Mouse (Mus musculus) cerebellum, adult 9-10 months (tissue): ENCODE measurements around the gene 4930507D05Rik.
"Not testable (repeated sequence)": the region's sequence is repeated elsewhere in the genome, so short reads cannot be mapped to it uniquely, and the experiment has no call there.

Source experiments
- DNase-seq: peaks from one replicate; pipeline ENCODE4 v3.0.0; 2022

4930507D05Rik gene

GRCm38 (mm10) chr10:62449364-62450279 is at the start of gene 4930507D05Rik, which contains the start of gene Supv3l1:
4930507D05Rik (plus strand) TSS chr10:62449489.
Supv3l1 (minus strand) TSS chr10:62449738.
- peak; percentile 94 for DNase-seq

- peak; percentile 35 for DNase-seq
Measured at GRCm38 (mm10) chr10:62401641-62402111, 47.6 kb upstream of the 4930507D05Rik start.

GRCm38 (mm10) chr10:62404901-62405300 is 44.4 kb upstream of the 4930507D05Rik start:
- DNase-seq = no peak

- DNase-seq = peak; percentile 81
Measured at GRCm38 (mm10) chr10:62410943-62411342, 38.3 kb upstream of the 4930507D05Rik start.

GRCm38 (mm10) chr10:62411431-62412410 is 37.6 kb upstream of the 4930507D05Rik start:
- DNase-seq = peak; percentile 22

DNA sequence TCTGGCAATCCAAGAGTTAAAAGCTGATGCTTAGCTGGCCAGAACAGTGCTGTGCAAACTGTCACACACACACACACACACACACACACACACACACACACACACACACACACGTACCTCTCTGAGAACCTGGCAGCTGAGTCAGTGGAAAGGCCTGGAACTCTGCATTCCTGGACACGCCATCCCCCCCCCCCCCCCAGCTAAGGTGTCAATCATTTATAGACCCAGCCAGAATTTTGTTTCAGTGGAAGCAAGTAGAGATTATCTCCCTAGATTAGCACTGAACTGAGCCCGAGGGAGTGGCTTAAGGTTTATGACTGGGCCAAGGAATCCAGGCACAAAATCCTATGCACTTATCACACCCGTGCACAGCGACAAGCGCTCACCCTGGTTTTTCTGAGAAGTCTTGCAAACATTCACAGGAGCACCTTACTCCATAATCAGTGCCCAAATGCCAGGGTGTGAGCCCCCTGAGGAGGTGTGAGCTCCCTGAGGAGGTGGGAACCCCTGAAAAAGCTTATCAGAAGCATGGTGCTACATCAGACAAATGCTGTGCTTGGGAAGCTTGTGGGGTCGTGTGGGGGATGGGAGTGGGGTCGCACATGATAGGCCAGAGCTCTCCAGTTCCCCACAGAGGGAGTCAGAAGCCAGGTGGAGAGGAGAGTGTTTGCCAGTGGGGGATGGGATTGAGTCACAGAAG is 36.2 kb upstream of the 4930507D05Rik start:
- DNase-seq = no peak

GRCm38 (mm10) chr10:62413606-62413982 is 35.7 kb upstream of the 4930507D05Rik start:
- DNase-seq = no peak

DNA sequence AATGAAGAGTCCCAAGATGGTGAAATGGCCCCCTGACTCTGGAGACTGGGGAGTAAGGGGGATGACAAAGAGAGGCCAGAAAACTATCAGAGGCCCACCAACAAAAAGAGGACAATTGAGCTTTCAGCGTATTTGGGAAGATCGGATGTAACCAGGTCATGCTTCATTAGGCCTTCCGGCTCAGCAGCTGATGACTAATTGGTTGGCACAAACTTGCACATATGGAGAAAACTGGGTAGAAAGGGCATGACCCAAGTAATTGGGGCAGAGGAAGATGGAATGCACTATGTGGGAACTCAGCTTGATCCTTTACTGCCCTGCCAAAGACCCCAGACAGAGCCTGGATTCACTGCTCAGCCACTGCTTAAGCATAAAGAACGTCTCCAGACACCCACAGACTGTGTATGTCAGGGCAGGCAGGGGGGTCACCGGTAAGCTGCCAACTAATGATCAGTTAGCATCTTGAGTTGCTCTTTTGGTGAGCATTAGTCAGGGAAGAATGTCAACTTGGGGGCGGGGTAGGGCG is 30.4 kb upstream of the 4930507D05Rik start:
- DNase-seq = no peak

DNA sequence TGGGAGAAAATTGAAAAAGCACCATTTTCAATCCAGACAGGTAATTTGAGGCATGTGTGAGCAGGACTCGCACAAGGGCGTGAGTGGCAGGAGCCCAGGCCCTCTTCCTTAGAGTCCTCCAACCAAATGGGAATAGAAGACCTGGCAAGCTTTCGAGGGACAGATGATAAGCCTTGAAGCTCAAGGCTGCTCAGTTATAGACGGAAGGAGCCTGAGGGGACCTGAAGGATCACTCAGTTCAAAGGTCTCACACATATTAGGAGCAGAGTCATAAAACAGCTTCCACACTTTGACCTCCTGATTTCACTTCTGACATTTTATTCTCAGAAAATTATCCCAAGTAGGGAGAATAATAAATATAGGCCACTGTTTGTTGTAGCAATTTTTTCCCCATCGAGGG is 29.9 kb upstream of the 4930507D05Rik start:
- DNase-seq = no peak

DNA sequence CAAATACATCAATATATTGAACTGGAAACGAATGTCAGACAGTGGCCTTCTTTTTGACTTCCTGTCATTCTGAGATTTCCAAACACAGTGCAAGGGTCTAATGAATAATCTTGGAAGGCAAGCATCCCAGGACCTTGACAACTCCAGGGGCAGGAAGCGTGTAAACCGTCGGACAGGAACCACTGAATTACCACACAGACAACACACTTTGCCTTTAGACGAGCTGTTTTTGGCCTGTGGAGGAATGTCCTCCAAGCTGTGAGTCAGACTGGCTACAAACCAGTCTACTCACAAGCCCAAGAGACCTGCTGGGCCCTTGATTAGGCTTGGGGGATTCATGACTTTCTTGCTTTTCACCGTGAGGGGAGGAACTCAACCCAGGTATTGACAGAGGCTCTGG is 28.9 kb upstream of the 4930507D05Rik start:
- no peak for DNase-seq

DNA sequence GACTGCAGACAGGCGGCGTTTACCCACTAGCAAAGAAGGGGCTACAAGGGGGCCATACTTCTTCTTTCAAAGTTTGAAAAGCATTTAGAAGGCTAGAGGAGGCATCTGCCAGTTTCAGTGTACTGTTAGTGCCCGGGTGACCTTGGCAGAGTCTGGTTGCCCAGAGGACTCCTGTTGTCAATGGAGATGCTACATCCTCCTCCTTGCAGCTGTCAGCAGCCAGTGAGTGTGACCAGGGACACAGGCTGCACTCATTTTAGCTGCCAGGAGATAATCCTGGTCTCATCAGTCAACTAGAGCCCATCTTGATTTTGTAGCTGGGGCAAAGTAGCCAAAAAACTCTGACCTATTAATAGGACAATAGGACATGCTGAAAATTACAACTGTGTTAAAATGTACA is 28.2 kb upstream of the 4930507D05Rik start:
- no peak for DNase-seq

GRCm38 (mm10) chr10:62422255-62422654 is 27.0 kb upstream of the 4930507D05Rik start, which contains the start of gene Hkdc1:
Hkdc1 (minus strand) TSS chr10:62422491.
- DNase-seq = no peak

- no peak for DNase-seq
Measured at GRCm38 (mm10) chr10:62425081-62425871, 24.0 kb upstream of the 4930507D05Rik start.

DNA sequence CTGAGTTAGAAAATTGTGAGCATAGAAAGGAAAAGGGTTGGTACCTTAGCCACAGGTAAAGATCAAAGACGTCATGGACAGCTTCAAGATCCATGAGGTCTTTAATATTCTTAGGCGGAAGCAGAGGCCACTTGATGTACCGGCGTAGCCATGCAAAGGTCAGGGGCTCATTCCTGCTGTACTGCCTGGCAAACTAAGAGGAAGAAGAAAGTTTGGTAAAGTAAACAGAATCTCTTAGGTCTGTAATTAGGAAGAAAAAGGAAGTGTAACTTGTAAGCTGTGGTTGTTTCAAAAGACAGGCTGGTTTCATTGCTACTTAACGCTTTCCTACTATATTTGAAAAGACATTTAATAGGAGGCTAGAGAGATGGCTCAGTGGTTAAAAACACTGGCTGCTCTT is 18.9 kb upstream of the 4930507D05Rik start:
- DNase-seq = no peak

DNA sequence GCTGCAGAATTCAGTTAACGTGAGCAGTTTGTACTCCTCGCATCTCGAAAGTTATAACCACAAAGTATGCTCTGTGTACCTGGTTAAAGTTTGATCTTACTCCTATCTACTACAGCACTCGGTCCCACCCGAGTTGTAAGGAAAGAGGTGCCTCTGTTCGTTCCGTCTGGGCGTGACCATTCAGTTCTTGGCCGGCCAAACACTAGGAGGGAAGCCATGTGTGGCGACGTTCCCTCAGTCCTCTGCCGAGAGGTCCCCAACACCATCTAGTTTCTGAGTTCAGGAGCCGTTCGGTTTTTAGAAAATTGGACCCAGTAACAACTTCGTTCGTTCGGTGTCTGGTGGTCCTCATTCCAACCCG is 971 bp downstream of the 4930507D05Rik start:
- no peak for DNase-seq

DNA sequence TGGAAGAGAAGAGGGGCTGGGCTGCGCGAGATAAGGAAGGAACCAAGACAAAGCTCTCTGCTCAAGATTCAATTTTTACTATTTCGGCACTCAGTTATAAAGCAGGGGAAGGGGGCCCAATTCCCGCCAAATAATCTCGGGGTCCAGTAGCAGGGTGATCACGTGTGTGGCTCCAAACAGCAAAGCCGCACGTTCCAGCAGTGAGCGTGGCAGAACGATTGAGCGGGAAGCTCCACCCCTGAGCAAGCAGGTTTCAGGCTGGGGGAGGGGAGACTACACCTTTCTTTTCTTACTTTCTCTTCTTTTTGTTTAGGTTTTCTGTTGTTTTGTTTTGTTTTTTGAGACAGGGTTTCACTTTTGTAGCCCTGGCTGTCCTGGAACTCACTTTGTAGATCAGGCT is 2.7 kb downstream of the 4930507D05Rik start:
- DNase-seq = not testable (repeated sequence)

DNA sequence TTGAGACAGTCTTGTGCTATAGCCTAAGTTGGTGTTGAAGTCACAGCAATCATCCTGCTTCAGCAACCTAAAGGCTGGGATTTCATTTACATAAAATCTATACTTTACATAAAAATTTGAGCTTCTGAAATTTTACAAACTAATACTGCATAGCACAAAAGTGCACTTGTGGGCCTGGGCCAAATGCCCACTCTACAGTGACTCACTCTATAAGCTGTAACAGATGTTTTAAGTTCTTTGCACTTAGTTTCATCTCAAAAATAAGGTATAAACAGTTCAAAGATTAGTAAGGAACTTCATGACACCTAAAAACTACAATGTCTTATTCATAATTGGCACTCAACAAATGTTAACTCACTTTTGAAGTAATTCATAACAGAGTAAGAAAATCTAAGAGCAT is 12.0 kb downstream of the 4930507D05Rik start:
- DNase-seq = no peak

GRCm38 (mm10) chr10:62469736-62470135 is 20.4 kb downstream of the 4930507D05Rik start:
- no peak for DNase-seq

- DNase-seq = no peak
Measured at GRCm38 (mm10) chr10:62471105-62471504, 21.8 kb downstream of the 4930507D05Rik start.

GRCm38 (mm10) chr10:62474944-62475343 is 25.7 kb downstream of the 4930507D05Rik start:
- DNase-seq = no peak

DNA sequence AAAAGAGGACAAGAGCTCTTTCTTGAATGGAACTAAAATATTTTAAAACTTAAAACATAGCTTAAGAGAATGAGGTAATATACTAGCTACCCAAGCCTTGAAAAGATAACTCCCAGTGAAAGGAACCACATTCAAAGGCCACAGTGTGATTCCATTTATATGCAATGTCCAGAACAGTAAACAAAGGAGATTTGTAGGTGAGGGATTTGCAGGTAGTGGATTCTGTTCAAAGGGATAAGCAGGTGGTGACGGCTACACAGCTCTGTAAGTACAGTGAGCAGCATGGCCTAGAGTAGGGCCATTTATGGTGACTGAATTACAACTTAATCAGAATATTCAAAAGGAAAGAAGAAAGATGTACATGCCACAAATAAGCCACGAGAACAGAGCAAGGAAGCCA is 27.7 kb downstream of the 4930507D05Rik start:
- no peak for DNase-seq
